Mouse (Mus musculus) forebrain, embryonic 16.5 days (tissue): ENCODE data around the gene Htra2. TPM values are rescaled to one million over a fixed set of nuclear protein-coding genes. Genes with fewer than 3 reads are reported as not detected.

Experiments
- ATAC-seq: fragments of 200-750 bp; cut with Nextera tagmentation; 2 replicates; pipeline ENCODE4 v1.8.0; 2017; ENCODE audit warnings: mild to moderate bottlenecking, moderate library complexity
- H3K27ac ChIP-seq: fragments of 300-500 bp; sonication (generic); 2 replicates; pipeline ENCODE4 v1.5.1; 2014; ENCODE audit warnings: low read length, control low read depth
- H3K27me3 ChIP-seq: fragments of 300-500 bp; sonication (generic); replicated peaks from 2 replicates; pipeline ENCODE4 v1.6.1; 2014; ENCODE audit warnings: low read length; ENCODE audit not compliant: control insufficient read depth, insufficient read depth
- H3K36me3 ChIP-seq: fragments of 300-500 bp; sonication (generic); 2 replicates; pipeline ENCODE4 v1.6.1; 2014; ENCODE audit not compliant: control insufficient read depth, insufficient read depth
- H3K4me1 ChIP-seq: fragments of 300-500 bp; sonication (generic); replicated peaks from 2 replicates; pipeline ENCODE4 v1.6.1; 2014; ENCODE audit warnings: low read length; ENCODE audit not compliant: control insufficient read depth, insufficient read depth
- H3K4me2 ChIP-seq: fragments of 300-500 bp; sonication (generic); 2 replicates; pipeline ENCODE4 v1.6.1; 2014; ENCODE audit warnings: mild to moderate bottlenecking, low read length, control low read depth
- H3K4me3 ChIP-seq: fragments of 300-500 bp; sonication (generic); replicated peaks from 2 replicates; pipeline ENCODE4 v1.5.1; 2014; ENCODE audit warnings: mild to moderate bottlenecking, low read length, control low read depth
- H3K9ac ChIP-seq: fragments of 300-500 bp; sonication (generic); replicated peaks from 2 replicates; pipeline ENCODE4 v1.6.1; 2014; ENCODE audit warnings: low read depth, low read length, control low read depth
- H3K9me3 ChIP-seq: fragments of 300-500 bp; sonication (generic); 2 replicates; pipeline ENCODE4 v1.6.1; 2016; ENCODE audit warnings: low read length; ENCODE audit not compliant: control insufficient read depth
- WGBS: fragments of 180-500 bp; shearing (Covaris S2); extraction: QIAGEN DNeasy Blood & Tissue Kit; methylation state at CpG from one replicate; pipeline ENCODE4 v1.1.7; 2014; 5-methylcytosine and 5-hydroxymethylcytosine counted together
- microRNA counts: library from miRNA; unstranded; fragments of <30 nt; microRNA quantifications from one replicate; lab custom pipeline; 2016
- microRNA-seq: library from miRNA; unstranded; fragments of <30 nt; microRNA quantifications from one replicate; pipeline ENCODE4, GENCODE M21; 2017
- polyA plus RNA-seq: library from polyadenylated mRNA; unstranded; fragments of >200 nt; fragmentation: Nextera tagmentation; extraction: Ambion mirVana; gene quantifications from 2 replicates; pipeline ENCODE4 v1.2.1, GENCODE M21; 2015

Htra2 gene
- polyA plus RNA-seq, 1 experiment from 2014 or later = 77.8 TPM

- no peaks in the 10 kb centered on the region for H3K4me1 ChIP-seq
- H3K27ac ChIP-seq = no peak overlapping the region
- no peak for ATAC-seq
- H3K36me3 ChIP-seq = no peaks in the 10 kb centered on the region
- no peak overlapping the region for H3K4me2 ChIP-seq
- H3K27me3 ChIP-seq = no peaks in the 10 kb centered on the region
- no peak overlapping the region for H3K9ac ChIP-seq
- no peak overlapping the region for H3K4me3 ChIP-seq
- H3K9me3 ChIP-seq = no peaks in the 10 kb centered on the region
- 77% methylated on average over 2 of the region's 2 CpGs for WGBS
Observed at GRCm38 (mm10) chr6:83004309-83004708, 50.8 kb downstream of the Htra2 start.

GRCm38 (mm10) chr6:83003850-83004249, 51.2 kb downstream of the Htra2 start:
- no peak overlapping the region for H3K27ac ChIP-seq
- H3K36me3 ChIP-seq = no peaks in the 10 kb centered on the region
- 90% methylated on average over 5 of the region's 5 CpGs for WGBS
- no peak overlapping the region for H3K4me3 ChIP-seq
- H3K4me2 ChIP-seq = no peak overlapping the region
- H3K9me3 ChIP-seq = no peaks in the 10 kb centered on the region
- H3K4me1 ChIP-seq = no peaks in the 10 kb centered on the region
- no peak overlapping the region for H3K9ac ChIP-seq
- H3K27me3 ChIP-seq = no peaks in the 10 kb centered on the region
- ATAC-seq = no peak

- Histone ChIP-seq H3K27ac (no peak overlapping the region), H3K36me3 (no peaks in the 10 kb centered on the region), H3K9ac (no peak overlapping the region), H3K4me2 (no peak overlapping the region), H3K4me1 (no peaks in the 10 kb centered on the region), H3K27me3 (no peaks in the 10 kb centered on the region), H3K9me3 (no peaks in the 10 kb centered on the region), H3K4me3 (no peak overlapping the region)
- WGBS = 96% methylated on average over 1 of the region's 1 CpGs
- ATAC-seq = no peak
Observed at GRCm38 (mm10) chr6:83003082-83003481, 52.0 kb downstream of the Htra2 start.

MicroRNA genes within 50 kb of the gene (microRNA counts, 519-probe panel; counts per million panel counts)
- 1,958 counts per million, percentile 27 among the panel's probes with 10 or more counts for microRNA mmu-miR-3470a+mmu-miR-3470b (lab: Ali Mortazavi, UCI)

Small RNAs within 50 kb of the gene (microRNA-seq; reads per million reads assigned to microRNA genes)
- gene Mir3470a (not detected), gene Mir7040 (not detected)

Other genes with a start within 250 kb of the Htra2 start
- 16.3 and 18.7 TPM in 2 replicates for gene Sema4f, start 115.5 kb downstream of the Htra2 start, polyA plus RNA-seq
- not detected in 2 replicates for gene M1ap, start 108.4 kb downstream of the Htra2 start, polyA plus RNA-seq
- 2.0 and 2.1 TPM in 2 replicates for gene Dok1, start 21.8 kb downstream of the Htra2 start, polyA plus RNA-seq
- gene Loxl3, start 21.1 kb downstream of the Htra2 start, polyA plus RNA-seq = 5.3 and 6.0 TPM in 2 replicates
- gene Aup1, start 752 bp downstream of the Htra2 start, polyA plus RNA-seq = 157 and 186 TPM in 2 replicates
- gene Dqx1, start 2.6 kb upstream of the Htra2 start, polyA plus RNA-seq = 0.30 and 0.31 TPM in 2 replicates
- not detected in 2 replicates for gene Tlx2, start 15.0 kb upstream of the Htra2 start, polyA plus RNA-seq
- gene Pcgf1, start 22.6 kb upstream of the Htra2 start, polyA plus RNA-seq = 45.5 and 46.5 TPM in 2 replicates
- gene Lbx2, start 31.1 kb upstream of the Htra2 start, polyA plus RNA-seq = not detected in 2 replicates
- 3.2 and 4.3 TPM in 2 replicates for gene Ccdc142, start 46.3 kb upstream of the Htra2 start, polyA plus RNA-seq
- 4.1 and 4.9 TPM in 2 replicates for gene Gm42688, start 46.3 kb upstream of the Htra2 start, polyA plus RNA-seq
- 109 and 122 TPM in 2 replicates for gene Mrpl53, start 53.8 kb upstream of the Htra2 start, polyA plus RNA-seq
- 21.8 and 22.6 TPM in 2 replicates for gene Mogs, start 60.2 kb upstream of the Htra2 start, polyA plus RNA-seq
- 209 and 228 TPM in 2 replicates for gene Wbp1, start 66.3 kb upstream of the Htra2 start, polyA plus RNA-seq
- 11.4 and 14.4 TPM in 2 replicates for gene Ino80b, start 70.2 kb upstream of the Htra2 start, polyA plus RNA-seq
- gene Rtkn, start 80.2 kb upstream of the Htra2 start, polyA plus RNA-seq = 6.9 and 7.4 TPM in 2 replicates
- gene Wdr54, start 101.1 kb upstream of the Htra2 start, polyA plus RNA-seq = 18.2 and 21.7 TPM in 2 replicates
- 7.8 and 9.4 TPM in 2 replicates for gene 1700003E16Rik, start 101.1 kb upstream of the Htra2 start, polyA plus RNA-seq
- gene Dctn1, start 110.6 kb upstream of the Htra2 start, polyA plus RNA-seq = 150 and 158 TPM in 2 replicates
- gene Slc4a5, start 164.6 kb upstream of the Htra2 start, polyA plus RNA-seq = 0.52 and 0.76 TPM in 2 replicates